Mouse (Mus musculus) C2C12 (cell line): ENCODE measurements around the gene 0610030E20Rik. TPM values are rescaled to one million over a fixed set of nuclear protein-coding genes. Genes with fewer than 3 reads are reported as not detected.

Experiments used
- H3K27me3 ChIP-seq: one replicate; pipeline ENCODE4 v1.6.1; 2011; ENCODE audit not compliant: control insufficient read depth, insufficient read depth, insufficient read length
- H3K36me3 ChIP-seq: one replicate; pipeline ENCODE4 v1.6.1; 2011; ENCODE audit not compliant: control insufficient read depth, insufficient read depth
- H3K4me3 ChIP-seq: one replicate; pipeline ENCODE4 v1.5.1; 2011; ENCODE audit warnings: mild to moderate bottlenecking, control low read depth; ENCODE audit not compliant: poor library complexity, insufficient read depth, severe bottlenecking
- H3K79me2 ChIP-seq: one replicate; pipeline ENCODE4 v1.6.1; 2011; ENCODE audit not compliant: control insufficient read depth, insufficient read depth
- H3K79me3 ChIP-seq: one replicate; pipeline ENCODE4 v1.6.1; 2011; ENCODE audit warnings: low read depth, control low read depth
- H3ac ChIP-seq: one replicate; pipeline ENCODE3; 2011; ENCODE audit warnings: low read depth; ENCODE audit not compliant: control insufficient read depth, insufficient read length
- CEBPB ChIP-seq: IDR thresholded peaks from one replicate; pipeline ENCODE4 v1.6.1; 2011; ENCODE audit warnings: low read depth, mild to moderate bottlenecking, control low read depth, moderate library complexity
- CTCF ChIP-seq: IDR thresholded peaks from one replicate; pipeline ENCODE4 v1.5.1; 2011; ENCODE audit not compliant: control insufficient read depth, insufficient read depth, insufficient read length
- FOSL1 ChIP-seq: IDR thresholded peaks from one replicate; pipeline ENCODE4 v1.8.0; 2011; ENCODE audit warnings: mild to moderate bottlenecking, low read length; ENCODE audit not compliant: poor library complexity, insufficient read depth, severe bottlenecking
- MAX ChIP-seq: IDR thresholded peaks from one replicate; pipeline ENCODE4 v1.6.1; 2011; ENCODE audit warnings: mild to moderate bottlenecking, control low read depth
- MYOD1 ChIP-seq: IDR thresholded peaks from one replicate; pipeline ENCODE4 v1.6.1; 2011; ENCODE audit warnings: low read depth; ENCODE audit not compliant: control insufficient read depth, insufficient read length
- MYOG ChIP-seq: IDR thresholded peaks from one replicate; pipeline ENCODE4 v1.6.1; 2011; ENCODE audit not compliant: control insufficient read depth, insufficient read length; ENCODE audit errors: extremely low read depth
- USF1 ChIP-seq: IDR thresholded peaks from one replicate; pipeline ENCODE4 v1.6.1; 2011; ENCODE audit warnings: low read depth, mild to moderate bottlenecking, control low read depth, moderate library complexity
- polyA plus RNA-seq: library from polyadenylated mRNA; unstranded; fragments of >200 nt; fragmentation: generic; extraction: Trizol; gene quantifications from one replicate; pipeline ENCODE4 v1.2.1, GENCODE M21; 2012; ENCODE audit warnings: missing spikeins

0610030E20Rik gene
- polyA plus RNA-seq, 1 experiment: 5.2 TPM

DNA sequence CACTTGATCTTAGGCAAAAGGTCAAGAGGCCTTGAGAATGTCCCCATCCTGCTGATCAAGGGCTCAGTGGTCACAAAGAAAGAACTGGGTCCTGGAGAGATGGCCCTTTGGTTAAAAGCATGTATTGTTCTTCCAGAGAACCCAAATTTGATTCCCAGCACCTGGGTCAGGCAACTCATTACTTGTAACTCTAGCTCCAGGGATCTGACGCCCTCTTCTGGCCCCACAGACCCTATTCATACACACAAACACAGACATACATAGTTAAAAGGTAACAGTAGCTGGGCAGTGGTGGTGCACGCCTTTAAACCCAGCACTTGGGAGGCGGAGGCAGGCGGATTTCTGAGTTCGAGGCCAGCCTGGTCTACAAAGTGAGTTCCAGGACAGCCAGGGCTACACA is 45.2 kb downstream of the 0610030E20Rik start:
- H3K27me3 ChIP-seq: no peaks in the 10 kb centered on the region
- H3K79me3 ChIP-seq: no peaks in the 10 kb centered on the region
- TF ChIP-seq CTCF (no peak), CEBPB (no peak), MAX (no peak), USF1 (no peak), FOSL1 (no peak), MYOD1 (no peak), MYOG (no peak)
- H3ac ChIP-seq: no peak overlapping the region
- H3K36me3 ChIP-seq: peaks cover 3% of the 10 kb centered on the region
- H3K4me3 ChIP-seq: no peak overlapping the region
- H3K79me2 ChIP-seq: peaks cover 15% of the 10 kb centered on the region

DNA sequence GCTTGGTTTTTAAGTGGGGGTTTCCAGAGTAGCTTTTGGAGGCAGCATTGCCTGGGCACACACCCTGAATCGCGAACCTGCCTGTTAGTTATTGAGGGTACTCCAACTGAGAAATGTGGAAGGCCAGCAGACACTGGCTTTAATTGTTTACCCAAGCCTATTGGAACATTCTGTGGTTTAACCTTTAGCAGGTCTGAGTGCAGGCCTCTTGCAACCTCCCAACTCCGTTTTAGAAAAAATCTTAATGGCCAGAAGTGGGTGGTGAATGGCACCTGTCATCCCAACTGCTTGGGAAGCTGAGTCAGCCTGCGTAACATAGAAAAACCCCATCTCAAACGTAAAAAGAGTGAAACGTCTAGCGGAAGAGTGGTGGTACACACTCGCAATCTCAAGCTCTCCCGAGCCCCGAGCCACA is 49.7 kb downstream of the 0610030E20Rik start:
- Histone ChIP-seq H3K4me3 (no peak overlapping the region), H3ac (no peak overlapping the region), H3K79me3 (no peaks in the 10 kb centered on the region), H3K27me3 (no peaks in the 10 kb centered on the region), H3K36me3 (no peaks in the 10 kb centered on the region), H3K79me2 (no peaks in the 10 kb centered on the region)
- TF ChIP-seq MYOD1 (peak; percentile 65), CEBPB (no peak)

DNA sequence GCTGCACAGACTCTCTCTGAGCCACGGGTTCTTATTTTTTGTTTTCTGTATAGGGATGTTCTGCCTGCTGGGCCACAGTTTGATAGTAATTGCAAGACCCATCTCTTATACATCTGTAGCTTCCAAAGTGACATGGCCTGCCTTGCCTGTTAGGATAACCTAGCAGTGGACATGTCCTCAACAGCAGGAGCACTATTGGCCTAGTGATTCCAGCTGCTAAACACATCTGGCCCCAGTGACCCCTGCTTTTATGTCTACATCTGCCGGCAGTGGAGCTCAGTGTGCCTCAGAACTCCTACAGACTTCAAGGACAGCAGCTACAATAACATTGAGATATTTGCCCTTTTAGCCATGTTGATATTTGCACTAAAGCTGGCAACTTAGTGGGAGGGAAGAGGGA is 52.9 kb downstream of the 0610030E20Rik start:
- Histone ChIP-seq H3K79me3 (no peaks in the 10 kb centered on the region), H3K79me2 (no peaks in the 10 kb centered on the region), H3ac (no peak overlapping the region), H3K4me3 (no peak overlapping the region), H3K36me3 (no peaks in the 10 kb centered on the region), H3K27me3 (no peaks in the 10 kb centered on the region)
- TF ChIP-seq MYOG (no peak), MYOD1 (no peak), CEBPB (no peak)

DNA sequence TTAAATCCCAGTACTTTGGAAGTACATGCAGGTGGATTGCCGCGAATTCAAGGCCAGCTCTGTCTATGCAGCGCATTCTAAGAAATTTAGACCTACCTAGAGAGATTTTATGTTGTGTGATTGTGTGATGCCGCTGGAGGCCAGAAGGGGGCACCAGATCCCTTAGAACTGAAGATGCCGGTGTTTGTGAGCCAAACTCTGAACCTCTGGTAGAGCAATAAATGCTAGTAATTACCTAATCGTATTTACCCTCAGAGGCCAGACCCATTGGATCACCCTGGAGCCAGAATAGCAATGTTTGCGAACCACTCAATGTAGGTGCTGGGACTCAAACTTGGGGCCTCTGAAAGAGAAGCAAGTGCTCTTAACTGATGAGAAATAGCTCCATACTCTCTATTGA is 54.8 kb downstream of the 0610030E20Rik start:
- H3ac ChIP-seq: no peak overlapping the region
- no peaks in the 10 kb centered on the region for H3K79me3 ChIP-seq
- no peak overlapping the region for H3K4me3 ChIP-seq
- TF ChIP-seq MYOG: no peak
- no peak for TF ChIP-seq CEBPB
- TF ChIP-seq MAX: no peak
- peak; percentile 5 for TF ChIP-seq CTCF
- TF ChIP-seq MYOD1: no peak
- TF ChIP-seq FOSL1: no peak
- no peaks in the 10 kb centered on the region for H3K27me3 ChIP-seq
- H3K36me3 ChIP-seq: no peaks in the 10 kb centered on the region
- no peaks in the 10 kb centered on the region for H3K79me2 ChIP-seq

Other genes starting within 250 kb of the 0610030E20Rik start
- gene St3gal5, start 249.7 kb upstream of the 0610030E20Rik start, polyA plus RNA-seq: 27.6 TPM
- 34.4 TPM for gene Atoh8, start 111.7 kb upstream of the 0610030E20Rik start, polyA plus RNA-seq
- not detected for gene Sftpb, start 42.7 kb upstream of the 0610030E20Rik start, polyA plus RNA-seq
- 67.4 TPM for gene Usp39, start 2.1 kb upstream of the 0610030E20Rik start, polyA plus RNA-seq
- gene Tmem150a, start 8.1 kb downstream of the 0610030E20Rik start, polyA plus RNA-seq: 25.2 TPM
- gene Rnf181, start 19.6 kb downstream of the 0610030E20Rik start, polyA plus RNA-seq: 108 TPM
- 91.3 TPM for gene Vamp5, start 33.2 kb downstream of the 0610030E20Rik start, polyA plus RNA-seq
- gene Vamp8, start 43.4 kb downstream of the 0610030E20Rik start, polyA plus RNA-seq: 147 TPM
- gene Ggcx, start 67.0 kb downstream of the 0610030E20Rik start, polyA plus RNA-seq: 12.2 TPM
- 165 TPM for gene Mat2a, start 92.2 kb downstream of the 0610030E20Rik start, polyA plus RNA-seq
- 0.26 TPM for gene Sh2d6, start 174.4 kb downstream of the 0610030E20Rik start, polyA plus RNA-seq
- gene Capg, start 197.1 kb downstream of the 0610030E20Rik start, polyA plus RNA-seq: 487 TPM